Mouse (Mus musculus) urinary bladder, postnatal 14 days (tissue): ENCODE results near the gene Ddx52.

Experiments used
- DNase-seq: peaks from one replicate; pipeline ENCODE4 v3.0.0; 2021; ENCODE audit warnings: low spot score

Gene Ddx52

DNA sequence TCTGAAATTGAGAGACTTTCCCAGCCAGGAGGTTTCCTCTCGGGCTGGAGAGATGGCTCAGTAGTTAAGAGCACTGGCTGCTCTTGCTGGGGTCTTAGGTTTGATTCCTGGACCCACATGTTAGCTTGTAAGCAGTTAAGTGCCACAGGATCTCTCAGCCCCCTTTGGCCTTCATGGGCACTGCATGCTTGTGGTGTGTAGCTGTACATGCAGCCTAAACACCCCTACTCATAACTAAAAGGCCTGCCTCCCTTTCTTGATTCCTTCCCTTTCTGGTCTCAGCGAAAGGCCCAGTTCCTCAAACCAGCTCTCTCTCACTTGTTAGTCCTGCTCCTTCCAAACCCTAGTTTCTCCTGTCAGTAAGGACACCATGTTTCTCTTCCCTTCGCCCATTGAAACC is 27.2 kb downstream of the Ddx52 start:
- DNase-seq: no peak

DNA sequence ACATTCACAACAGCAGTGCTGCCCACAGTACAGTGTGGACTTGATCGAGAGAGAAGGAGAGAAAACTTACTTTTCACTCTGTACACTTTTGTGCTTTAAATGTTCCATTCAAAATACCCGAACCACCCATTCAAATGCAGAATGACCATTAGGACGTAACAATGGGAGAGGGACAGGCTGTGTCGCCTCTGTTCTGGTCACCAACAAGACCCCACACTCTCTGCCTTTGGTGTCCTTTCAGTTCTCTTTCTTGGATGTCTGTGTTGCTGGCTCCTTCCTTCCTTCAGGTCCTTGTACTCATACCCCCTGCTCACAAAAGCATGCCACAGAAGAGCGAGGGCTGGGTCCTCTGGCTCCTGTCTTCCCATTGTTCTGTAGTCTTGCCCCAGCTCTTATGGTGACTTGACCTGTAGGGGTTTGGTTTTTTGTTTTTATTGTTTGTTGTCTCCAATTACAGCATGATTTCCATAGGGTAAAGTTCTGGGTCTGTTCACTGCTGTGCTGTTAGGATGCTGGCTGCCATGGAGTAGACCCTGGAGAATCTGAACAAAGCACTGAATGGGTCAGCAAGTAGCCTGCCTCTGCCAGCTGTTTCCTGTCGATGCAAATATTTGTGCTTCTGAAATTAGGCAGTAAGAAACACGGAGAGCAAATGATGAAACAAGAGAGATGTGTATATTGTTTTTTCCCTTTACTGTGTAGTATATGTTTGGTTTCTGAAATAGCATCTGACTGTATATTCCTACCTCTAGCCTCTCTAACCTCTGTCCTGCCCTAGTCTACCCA is 32.9 kb downstream of the Ddx52 start:
- DNase-seq: no peak

DNA sequence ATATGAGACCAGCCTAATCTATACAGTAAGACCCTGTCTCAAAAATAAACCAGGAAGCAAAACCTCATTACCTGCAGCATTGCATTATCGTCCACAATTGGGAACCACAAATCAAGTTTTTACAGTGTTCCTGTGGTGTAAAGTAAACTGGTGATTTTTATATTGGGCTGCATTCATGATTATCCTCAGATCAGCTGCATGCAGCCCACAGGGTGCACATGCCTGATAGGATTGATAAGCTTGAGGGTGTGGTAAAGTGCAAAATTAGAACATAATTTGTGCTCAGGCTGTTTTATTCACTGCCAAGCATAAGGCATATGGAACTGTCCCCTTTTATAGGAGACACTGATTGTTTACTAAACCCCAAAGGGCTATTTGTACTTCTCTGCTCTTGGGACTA is 33.6 kb downstream of the Ddx52 start:
- no peak for DNase-seq

DNA sequence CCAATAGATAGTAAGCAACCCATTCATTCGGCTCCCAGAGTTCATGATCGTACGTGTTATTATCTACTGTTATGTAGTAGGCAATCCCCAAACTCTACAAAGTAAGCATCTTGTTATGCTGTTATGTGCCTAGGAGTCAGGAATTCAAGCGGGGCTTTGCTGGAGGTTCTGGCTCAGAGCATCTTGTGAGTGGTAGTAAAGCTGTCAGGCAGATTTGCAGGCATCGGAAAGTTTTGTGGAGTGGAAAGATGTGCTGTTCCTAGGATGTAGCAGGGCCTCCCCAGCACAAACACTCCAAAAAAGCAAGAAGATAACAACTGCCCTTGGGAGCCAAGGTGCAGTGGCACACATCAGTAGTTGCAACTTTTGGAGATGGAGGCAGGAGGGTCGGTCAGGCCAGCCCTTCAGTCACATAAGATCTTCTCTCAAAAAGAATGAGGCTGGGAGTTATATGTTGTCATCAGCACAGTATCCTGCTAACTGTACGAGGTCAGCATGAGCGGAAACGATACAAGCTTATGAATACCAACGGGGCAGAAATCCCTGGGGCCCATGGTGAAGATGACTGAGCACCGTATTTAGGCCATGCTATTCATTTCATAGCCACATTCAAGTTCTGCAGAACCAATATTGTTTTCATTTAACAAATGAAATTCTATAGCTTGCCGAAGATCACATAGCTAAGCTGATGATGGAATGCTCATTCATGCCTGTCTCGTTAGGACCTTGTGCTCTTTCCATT is 34.5 kb downstream of the Ddx52 start:
- no peak for DNase-seq

DNA sequence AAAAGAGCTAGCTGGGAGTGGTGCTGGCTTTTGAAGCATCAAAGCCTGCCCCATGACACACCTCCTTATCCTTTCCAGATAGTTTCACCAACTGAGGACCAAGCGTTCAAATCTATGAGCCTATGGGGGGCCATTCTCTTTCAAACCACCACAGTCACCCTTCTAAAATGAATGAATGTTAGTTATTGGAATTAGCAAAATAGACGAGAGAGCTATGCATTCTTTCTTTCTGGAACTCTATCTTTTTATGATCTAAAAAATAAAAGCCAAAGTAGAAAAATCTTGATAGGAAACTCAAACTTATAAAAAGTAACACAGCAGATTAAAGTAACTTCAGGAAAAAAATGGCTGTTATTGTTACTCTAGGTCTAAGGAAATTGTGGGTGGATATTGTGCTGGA is 35.9 kb downstream of the Ddx52 start:
- DNase-seq: no peak

DNA sequence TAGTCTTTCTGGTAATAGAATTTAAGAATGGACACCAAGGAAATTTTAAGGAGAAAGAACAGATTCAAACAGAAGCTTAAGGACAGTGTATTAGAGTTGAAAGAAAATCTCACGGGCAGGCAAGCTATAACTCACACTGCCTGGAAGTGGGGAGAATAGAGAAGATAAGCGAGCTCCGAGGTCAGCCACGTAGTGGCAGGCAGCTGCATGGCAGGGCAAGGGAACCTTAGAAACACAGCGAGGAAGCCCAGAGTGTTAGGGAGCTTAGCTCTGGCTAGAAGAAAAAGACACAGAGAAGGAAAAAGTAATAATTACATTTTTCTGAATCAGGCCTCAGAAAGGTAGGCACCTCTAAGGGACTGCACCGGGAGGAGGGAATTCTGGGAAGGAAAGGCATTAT is 38.1 kb downstream of the Ddx52 start:
- DNase-seq: no peak

DNA sequence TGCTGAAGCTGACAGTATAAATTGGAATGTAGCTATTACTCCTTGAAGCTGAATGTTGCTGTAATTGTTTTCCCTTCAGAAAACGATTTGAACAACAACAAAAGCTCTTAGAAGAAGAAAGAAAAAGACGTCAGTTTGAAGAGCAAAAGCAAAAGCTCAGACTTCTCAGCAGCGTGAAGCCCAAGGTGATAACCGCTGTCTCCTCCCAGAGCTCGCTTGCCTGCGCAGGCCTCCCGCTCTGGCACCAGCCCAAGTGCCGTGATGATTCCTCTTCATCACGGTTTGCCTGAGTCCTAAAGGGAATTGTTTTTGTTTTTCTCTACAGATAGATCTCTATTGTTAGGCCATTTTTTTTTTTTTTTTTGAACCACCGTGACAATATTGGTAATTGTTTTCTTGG is 39.5 kb downstream of the Ddx52 start:
- DNase-seq: no peak

DNA sequence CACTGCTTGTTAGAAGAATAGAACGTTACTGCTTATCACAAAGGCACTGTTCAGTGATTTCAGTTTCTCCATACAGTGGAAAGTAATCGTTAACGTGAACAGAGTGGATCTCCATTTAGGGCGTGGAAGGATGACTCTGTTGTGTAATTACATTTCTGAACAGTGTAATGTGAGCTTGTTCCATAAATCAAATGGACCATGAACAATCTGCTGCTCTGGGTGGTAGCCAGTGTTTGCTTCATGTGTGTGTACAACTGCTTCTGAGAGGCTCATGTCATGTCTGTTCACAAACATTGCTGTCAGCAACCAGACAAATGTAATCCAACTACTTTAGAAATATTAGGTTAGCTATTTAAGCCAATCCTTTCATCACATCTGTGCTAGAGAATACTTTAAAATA is 49.8 kb downstream of the Ddx52 start:
- DNase-seq: no peak

DNA sequence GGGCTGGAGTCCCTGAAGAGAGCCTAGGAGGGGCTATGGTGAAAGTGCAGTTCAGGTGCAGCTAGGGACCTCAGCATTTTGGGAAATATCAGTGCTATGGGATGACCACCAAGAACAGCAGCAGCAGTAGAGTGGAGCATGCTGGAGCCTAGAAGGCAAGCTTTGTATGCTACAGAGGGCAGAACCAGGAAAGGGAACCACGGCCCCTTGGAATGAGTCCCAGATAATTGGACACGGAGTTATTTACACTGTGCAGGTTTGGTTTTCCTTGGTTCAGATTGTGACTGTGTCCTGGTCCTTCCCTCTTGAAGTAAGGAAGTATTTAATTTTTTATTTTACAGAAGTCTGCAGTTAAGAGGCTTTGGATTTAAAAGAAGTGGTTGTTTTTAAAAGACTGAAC is 51.6 kb downstream of the Ddx52 start:
- peak; percentile 54 for DNase-seq

DNA sequence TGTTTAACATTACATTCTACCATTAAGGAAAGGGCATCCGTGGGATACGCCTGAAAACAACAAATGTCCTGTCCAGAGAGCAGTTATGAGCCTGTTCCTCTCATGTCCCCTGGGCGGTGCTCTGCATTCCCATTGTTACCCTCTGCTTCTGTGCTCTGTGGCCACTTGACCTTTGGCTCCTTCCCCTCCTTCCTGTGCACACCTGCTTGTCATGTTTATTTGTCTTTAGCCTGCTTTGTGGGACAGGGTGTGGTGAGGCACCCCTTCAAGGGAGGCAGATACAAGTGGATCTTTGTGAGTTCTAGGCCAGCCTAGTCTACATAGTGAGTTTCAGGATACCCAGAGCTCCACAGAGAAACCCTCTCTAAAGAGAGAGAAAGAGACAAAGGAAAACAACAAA is 52.6 kb downstream of the Ddx52 start:
- DNase-seq: no peak

DNA sequence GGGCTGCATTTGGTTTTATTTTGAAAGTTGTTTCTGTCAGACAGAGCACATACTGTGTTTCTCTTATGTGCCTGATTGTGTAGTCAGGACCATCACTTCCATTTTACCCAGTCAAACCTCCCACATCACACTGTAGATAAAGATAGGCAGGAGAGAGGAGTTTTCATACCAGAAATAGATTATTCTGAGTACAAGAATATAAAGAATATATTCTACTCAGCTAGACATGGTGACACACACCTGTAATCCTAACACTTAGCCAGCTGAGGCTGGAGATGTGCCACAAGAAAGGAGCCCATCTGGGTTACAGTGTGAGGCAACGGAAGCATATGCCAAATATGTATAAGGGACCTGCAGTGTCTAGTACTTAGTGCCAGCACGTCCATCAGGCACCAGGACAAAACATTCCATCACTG is 53.7 kb downstream of the Ddx52 start:
- DNase-seq: no peak

DNA sequence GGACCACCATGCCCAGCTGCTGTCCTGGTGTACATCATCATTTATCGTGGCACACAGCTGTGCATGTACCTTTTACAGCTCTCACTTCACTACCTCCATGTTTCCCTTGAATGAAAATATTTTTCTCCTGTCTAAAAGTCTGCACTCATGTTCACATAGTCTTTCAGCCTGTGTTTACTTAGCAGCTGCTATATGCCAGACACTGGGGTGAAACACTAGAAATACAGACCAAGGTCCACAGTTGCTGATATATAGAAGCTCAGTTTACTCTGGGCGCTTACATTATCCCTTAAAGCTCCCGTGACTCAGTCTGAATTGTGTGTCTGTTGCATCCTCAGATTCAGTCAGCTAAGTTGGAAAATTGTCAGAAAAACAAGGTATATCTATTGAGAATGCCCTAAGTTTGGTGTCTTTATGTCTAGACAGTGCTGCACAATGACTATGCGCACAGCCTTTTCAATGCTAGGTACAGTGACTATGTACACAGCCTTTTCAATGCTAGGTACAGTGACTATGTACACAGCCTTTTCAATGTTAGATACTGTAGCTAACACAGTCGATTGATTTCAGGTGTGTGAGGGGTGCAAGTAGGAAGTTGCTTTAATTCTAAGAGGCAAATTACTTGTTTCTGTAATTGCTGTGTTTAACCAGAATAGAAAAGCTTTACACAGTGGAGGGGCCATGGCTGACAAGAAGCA is 55.5 kb downstream of the Ddx52 start:
- DNase-seq: no peak

DNA sequence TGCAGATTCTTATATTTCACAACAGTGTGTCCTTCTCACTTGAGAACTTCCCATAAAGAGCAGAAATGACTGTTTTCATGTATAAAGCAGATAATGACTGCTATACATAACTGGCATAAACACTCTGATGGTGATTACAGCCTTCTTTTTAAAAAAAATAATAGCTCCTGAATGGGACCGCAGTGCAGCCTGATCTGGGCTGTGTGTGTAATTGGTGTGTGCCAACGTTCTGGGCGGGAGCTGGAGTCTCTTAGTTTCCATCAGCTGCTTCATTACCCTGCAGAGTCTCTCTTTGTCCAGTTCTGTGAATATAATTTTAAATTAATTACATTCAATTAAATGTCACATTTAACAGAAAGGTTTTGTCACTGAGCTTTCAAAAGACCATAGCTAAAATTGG is 57.1 kb downstream of the Ddx52 start:
- DNase-seq: no peak

DNA sequence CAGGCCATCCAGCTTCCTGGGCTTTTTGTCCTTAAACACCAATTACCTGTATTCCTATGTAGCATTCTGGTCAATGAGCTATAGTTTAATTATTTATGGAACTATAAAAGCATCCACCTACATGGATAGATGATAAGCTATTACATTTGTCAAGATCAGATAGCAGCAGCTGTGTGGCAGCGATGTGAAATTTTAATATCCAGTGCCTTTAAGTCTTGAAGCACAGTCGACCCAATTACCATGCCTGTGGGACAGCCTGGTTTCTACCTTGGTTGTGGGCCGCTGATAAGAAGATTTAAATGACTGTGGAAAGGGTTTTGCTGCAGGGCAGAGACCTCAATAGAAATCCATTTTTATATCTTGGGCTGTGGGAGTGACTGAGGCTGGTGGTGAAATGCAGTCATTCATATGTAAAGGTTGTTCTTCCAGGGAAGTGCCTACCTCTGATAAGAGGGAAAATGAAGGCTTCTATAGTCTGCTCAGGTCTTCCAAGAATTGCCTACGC is 57.6 kb downstream of the Ddx52 start:
- DNase-seq: no peak

DNA sequence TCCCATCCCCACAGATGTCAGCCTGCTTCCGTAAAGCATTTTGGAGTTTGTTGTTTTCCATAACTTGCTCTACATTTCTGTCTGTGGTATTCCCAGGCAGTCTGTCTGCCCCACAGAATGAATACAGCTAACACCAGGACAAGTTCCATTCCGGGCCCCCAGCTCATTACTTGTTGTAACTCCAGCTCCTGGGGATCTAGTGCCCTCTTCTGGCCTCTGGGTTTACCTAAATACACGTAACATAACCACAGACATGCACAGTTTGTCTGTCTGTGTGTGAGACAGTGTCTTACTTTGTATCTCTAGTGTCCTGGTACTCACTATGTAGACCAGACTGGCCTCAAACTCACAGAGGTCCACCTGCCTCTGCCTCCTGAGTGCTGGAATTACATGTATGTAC is 59.4 kb downstream of the Ddx52 start:
- DNase-seq: no peak

DNA sequence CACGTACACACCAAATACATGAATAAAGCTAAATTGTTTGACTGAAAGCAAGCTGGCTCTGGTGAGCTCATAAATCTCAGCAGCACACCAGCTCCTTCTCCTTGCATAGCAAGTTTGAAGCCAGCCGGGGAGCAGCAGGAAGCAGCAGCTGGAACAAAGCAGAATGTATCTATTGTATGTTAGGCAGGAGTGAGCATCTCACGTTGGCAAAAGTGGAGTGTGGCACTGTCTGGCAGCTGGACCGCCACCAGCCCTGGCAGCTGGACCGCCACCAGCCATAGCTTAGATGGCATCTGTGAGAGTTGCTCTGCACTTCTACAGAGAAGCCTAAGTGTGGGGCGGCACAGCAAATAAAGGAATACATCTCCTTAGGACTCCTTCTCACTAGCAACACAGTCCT is 62.1 kb downstream of the Ddx52 start:
- DNase-seq: no peak

DNA sequence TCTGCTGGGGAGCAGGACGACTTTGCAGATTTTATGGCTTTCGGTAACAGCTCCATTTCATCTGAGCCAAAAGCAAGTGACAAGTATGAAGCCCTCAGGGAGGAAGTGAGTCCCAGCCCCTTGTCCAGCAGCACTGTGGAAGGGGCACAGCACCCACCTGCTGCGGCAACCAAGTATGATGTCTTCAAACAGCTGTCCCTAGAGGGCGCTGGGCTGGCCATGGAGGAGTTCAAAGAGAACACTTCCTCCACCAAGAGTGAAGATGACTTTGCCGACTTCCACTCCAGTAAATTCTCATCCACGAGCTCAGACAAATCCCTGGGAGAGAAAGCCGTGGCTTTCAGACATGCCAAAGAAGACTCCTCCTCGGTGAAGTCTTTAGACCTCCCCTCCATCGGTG is 67.1 kb downstream of the Ddx52 start:
- DNase-seq: no peak

DNA sequence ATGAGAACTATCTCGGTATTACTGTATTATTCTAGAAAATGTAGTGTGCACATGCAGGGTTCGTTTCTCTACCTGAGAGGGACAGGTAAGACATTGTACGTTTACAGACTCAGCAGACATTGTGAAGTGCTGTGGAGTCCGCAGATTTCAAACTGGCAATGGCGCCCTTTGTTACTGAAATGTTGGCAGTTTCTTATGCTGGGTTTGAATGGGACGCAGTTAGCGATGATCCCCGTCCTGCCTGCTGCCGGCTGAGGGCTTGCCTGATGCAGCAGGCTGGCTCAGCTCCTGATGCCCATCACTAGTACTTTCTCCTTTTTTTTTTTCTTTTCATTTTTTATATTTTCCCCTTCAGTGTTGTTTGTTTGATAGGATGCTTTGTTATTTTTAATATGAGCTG is 68.5 kb downstream of the Ddx52 start:
- DNase-seq: no peak

DNA sequence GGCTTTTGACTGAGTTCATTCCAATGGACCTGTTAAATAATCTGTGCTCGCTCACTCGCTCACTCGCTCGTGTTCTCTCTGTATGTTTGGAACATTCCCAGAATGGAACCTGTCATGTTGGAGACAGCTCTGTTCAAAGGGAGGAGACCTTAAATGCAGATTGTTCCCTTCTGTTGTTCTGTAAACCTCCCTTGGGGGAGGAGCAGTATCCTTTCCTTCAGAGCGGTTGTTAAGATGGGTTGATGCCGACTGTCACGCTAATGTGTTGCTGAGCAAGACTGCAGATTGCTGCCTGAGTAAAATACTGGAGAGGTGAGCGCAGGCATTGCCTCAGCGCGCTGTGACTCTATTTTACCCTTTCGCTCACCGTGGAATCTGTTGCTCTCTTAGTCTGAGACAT is 69.2 kb downstream of the Ddx52 start:
- no peak for DNase-seq

DNA sequence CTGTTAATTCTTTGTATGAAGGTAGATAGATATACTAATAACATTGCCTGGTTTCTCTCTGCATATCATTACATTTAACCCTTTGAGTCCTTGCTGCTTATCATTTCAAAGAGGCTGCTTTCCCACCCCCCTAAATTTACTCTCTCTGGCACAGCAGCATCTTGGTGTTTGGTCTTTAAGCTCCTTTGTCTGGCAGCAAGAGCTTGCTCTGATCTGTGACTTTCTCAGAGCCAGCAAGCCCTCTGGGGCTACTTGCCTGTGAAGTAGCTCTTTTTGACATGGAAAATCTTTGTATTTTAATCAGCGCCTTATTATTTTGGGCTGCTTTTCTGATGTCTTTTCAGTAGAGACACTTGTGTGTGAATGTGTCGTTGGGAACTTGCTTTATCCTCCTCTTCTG is 69.7 kb downstream of the Ddx52 start:
- no peak for DNase-seq
